Mouse (Mus musculus): ENCODE measurements around the gene Psg20. TPM values are rescaled to one million over a fixed set of nuclear protein-coding genes. Genes with fewer than 3 reads are reported as not detected.
"Not testable (repeated sequence)": the region's sequence is repeated elsewhere in the genome, so short reads cannot be mapped to it uniquely, and the experiment has no call there.

Gene Psg20
- total RNA-seq (2022): under 1 TPM in 1 of 4 experiments, not detected in 3; 0.26 TPM

GRCm38 (mm10) chr7:18686085-18686484 is at the start of gene Psg20:
Gene Psg20, minus strand, starts transcription at chr7:18686185.
- DNase-seq (ENCODE audit: low spot score in 2 of 2): no peak

- DNase-seq (ENCODE audit: low spot score in 2 of 2): no peak
These were observed 48.5 kb upstream of the Psg20 start for GRCm38 (mm10) chr7:18734451-18734850.

DNA sequence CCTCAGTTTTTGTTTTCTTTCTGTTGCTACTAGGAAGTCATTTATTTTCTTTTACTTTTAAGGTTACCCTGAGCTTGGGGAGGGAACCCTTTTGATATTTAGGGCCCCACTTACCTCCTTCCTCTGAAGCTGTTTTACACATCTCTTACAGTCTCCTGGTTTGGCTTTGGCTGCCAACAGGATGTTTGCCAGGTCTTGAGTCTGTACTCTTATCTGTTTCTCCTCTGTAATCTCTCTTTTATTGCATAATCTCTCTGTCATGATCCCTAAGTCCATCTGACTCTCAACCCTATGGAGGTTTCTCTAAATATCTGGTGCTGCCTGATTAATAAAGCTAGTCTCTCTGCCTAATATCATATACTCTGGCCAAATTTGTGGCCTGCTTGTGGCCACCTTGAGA is 47.1 kb upstream of the Psg20 start:
- no peak for DNase-seq (ENCODE audit: low spot score in 2 of 2)

GRCm38 (mm10) chr7:18728391-18728790 is 42.4 kb upstream of the Psg20 start:
- no peak for DNase-seq (ENCODE audit: low spot score in 2 of 2)

DNA sequence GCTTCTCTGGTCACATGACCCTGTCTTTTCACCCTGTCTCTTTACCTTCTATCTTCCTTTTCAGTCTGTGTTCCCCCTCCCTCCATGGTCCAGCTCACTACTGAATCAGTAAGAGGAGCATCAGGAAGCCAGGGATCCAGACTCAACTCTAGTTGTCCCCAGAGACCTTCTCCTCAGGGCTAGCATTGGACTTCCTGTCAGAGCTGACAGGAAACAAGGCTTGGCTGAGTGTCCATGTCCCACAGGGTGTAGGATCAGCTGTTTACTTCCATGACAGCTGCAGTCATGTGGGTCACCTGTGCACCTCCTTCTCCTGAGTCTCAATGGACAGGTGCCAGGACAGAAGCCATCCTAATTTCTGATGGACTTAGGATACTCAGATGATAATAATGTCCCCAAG is 39.9 kb upstream of the Psg20 start:
- DNase-seq (ENCODE audit: low spot score in 2 of 2): not testable (repeated sequence)

GRCm38 (mm10) chr7:18724001-18724400 is 38.0 kb upstream of the Psg20 start:
- no peak for DNase-seq (ENCODE audit: low spot score in 2 of 2)

DNA sequence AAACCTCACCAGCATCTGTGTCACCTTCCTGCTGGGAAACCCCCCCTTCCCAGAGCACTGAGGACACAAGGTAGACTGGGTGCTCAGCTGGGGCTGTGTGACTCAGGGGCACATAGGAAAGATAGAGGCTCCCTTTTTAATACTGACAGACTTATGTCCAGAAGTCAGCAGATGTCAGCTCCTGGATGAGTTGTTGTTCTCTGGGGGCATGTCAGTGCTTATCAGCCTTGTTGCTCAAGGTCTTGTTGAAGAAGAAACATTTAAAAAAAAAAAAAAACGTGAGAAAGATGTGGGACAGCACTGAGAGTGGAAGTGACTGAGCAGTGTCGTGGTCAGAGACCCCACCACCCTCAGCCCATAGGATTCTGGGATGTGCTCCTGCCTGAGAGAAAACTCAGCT is 31.8 kb upstream of the Psg20 start, which contains the start of gene Psg22:
TSS of gene Psg22 (plus strand) at position 301 of the 400 bp plus-strand sequence.
- no peak for DNase-seq (ENCODE audit: low spot score in 2 of 2)

DNA sequence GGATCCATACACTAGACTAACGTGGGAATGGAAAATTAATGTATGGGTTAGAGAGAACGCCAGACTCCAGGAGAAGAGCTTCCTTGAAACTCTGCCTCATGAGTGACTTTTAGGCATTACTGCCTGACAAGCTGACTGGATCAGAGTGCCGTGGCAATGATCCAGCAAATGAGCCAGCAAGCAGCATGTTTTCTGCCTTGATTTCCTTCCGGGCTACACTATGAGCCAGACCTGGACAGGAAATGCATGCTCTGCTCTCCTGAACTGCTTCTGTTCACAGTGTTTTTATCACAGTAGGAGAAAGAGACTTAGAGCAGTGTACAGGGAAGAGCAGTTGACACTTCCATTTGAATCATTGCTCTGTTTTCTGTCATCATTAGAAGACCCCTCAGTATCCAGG is 29.6 kb upstream of the Psg20 start:
- no peak for DNase-seq (ENCODE audit: low spot score in 2 of 2)

GRCm38 (mm10) chr7:18710846-18711245 is 24.9 kb upstream of the Psg20 start:
- no peak for DNase-seq (ENCODE audit: low spot score in 2 of 2)

- DNase-seq (ENCODE audit: low spot score in 2 of 2): not testable (repeated sequence)
These were observed 24.3 kb upstream of the Psg20 start for GRCm38 (mm10) chr7:18710331-18710730.

DNA sequence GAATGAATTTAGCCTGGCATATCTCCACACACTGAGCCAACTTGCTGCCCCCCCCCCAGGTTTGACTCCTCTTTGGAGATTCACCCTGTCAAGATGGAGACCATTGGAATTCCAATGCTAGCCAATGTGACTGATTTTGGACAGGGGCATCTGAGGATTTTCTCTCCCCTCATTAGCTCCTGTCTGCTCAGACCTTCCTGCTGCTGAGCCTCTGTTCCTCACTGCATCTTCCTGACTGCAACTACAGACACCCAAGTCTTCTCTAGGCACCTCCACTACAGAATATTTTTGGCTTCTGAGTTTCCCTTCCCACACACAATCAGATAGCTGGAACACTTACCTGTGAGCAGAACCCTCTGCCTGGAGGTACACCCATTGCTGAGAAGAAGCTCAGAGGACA is 399 bp downstream of the Psg20 start:
- no peak for DNase-seq (ENCODE audit: low spot score in 2 of 2)

DNA sequence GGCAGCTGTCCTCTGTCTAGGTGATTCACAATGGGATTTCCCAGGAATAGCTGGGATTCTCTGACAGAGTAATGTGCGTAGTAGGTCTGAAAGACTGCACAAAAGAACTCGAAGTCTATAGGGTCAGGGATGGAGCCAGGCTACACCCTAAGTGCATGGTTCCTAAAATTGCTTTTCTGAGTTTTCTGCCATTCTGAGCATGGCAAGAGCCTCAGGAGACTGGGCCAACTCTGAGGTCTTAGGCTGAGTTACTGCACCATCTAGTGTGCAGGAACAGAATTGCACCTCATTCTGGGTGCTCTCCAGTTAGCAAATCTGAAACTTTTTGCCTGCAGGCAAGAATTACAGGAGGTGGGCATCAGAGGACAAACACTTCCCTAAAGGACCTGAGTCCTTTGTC is 6.2 kb downstream of the Psg20 start:
- DNase-seq (ENCODE audit: low spot score in 2 of 2): no peak

GRCm38 (mm10) chr7:18656625-18657024 is 29.4 kb downstream of the Psg20 start, which contains the start of gene Psg21:
Gene Psg21, minus strand, starts transcription at chr7:18656725.
- not testable (repeated sequence) for DNase-seq (ENCODE audit: low spot score in 2 of 2)

DNA sequence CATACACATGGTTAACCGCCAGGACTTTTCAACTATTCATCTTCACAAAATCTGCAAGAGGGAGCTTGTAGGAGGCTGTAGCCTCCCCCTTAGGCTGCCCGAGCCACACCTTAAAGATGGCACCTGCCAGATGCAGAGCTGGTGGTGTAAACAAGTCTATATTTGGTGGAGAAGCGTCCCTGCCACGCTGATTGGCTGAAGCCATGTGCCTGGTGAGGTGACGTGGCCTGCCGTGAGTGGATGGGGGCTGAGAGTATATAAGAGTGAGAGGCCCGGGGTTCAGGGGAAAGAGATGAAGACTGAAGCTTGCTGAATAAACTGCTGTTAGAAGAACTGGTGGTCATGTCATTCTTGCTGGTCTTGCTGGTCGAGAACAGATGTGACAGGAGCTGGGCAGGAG is 59.1 kb downstream of the Psg20 start:
- DNase-seq (ENCODE audit: low spot score in 2 of 2): not testable (repeated sequence)

Other genes with a start within 250 kb of the Psg20 start
- not detected for gene Psg26, start 202.0 kb downstream of the Psg20 start, total RNA-seq (2022)
- not detected for gene Psg25, start 153.9 kb downstream of the Psg20 start, total RNA-seq (2022)
- gene Psg27, start 118.9 kb downstream of the Psg20 start, total RNA-seq (2022): not detected
- not detected for gene Psg23, start 69.7 kb downstream of the Psg20 start, total RNA-seq (2022)
- gene Psg21, start 29.5 kb downstream of the Psg20 start, total RNA-seq (2022): not detected
- gene Psg22, start 31.9 kb upstream of the Psg20 start, total RNA-seq (2022): not detected
- gene Psg19, start 112.3 kb upstream of the Psg20 start, total RNA-seq (2022): not detected
- not detected for gene Psg17, start 135.4 kb upstream of the Psg20 start, total RNA-seq (2022)
- 1 to 10 TPM; 1.5 to 2.2 (median 1.9) TPM for gene Mill2, start 153.8 kb upstream of the Psg20 start, total RNA-seq (2022)
- 10 to 100 TPM in 3 of 4 experiments, 1 to 10 TPM in 1; 9.4 to 15.3 (median 12.8) TPM for gene Pglyrp1, start 185.1 kb upstream of the Psg20 start, total RNA-seq (2022)
- gene Ccdc61, start 224.2 kb upstream of the Psg20 start, total RNA-seq (2022): 10 to 100 TPM; 11.5 to 12.8 (median 12.2) TPM
- 10 to 100 TPM; 67.1 to 75.1 (median 69.9) TPM for gene Nova2, start 239.7 kb upstream of the Psg20 start, total RNA-seq (2022)